Mouse (Mus musculus): ENCODE measurements at regions not wholly inside any gene's neighbourhood (a gene's known extent, or its start where the extent isn't known, plus 50 kb on each side); places are given as distances from the start of the nearest gene placed in this dataset.

- DNase-seq: no peak
Measured at GRCm38 (mm10) chr10:67439844-67440243, 95.4 kb upstream of the Egr2 start.

DNA sequence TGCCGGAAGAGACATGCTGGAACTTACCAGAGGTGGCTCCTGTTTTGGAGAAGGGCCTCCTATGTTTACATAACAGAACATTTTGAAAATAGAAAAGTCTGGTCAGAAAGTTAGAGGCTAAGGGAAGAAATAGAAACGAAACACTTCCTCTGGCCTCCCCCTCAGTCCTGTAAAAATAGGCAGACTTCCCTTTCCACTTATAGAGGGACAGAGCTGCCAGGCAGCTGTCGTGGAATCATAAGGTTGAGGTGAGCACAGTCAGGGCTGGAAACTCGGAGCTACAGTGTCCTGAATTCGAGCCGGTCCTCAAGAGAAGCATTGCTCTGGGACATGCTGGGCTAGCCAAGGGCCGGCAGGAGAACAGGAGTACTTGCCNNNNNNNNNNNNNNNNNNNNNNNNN is 94.0 kb upstream of the Egr2 start:
- DNase-seq: no peak

GRCm38 (mm10) chr10:67448875-67449274 is 86.4 kb upstream of the Egr2 start:
- no peak for DNase-seq

GRCm38 (mm10) chr10:67454149-67454548 is 81.1 kb upstream of the Egr2 start:
- DNase-seq: no peak

- DNase-seq: no peak
Measured at GRCm38 (mm10) chr10:67458447-67459272, 76.6 kb upstream of the Egr2 start.

DNA sequence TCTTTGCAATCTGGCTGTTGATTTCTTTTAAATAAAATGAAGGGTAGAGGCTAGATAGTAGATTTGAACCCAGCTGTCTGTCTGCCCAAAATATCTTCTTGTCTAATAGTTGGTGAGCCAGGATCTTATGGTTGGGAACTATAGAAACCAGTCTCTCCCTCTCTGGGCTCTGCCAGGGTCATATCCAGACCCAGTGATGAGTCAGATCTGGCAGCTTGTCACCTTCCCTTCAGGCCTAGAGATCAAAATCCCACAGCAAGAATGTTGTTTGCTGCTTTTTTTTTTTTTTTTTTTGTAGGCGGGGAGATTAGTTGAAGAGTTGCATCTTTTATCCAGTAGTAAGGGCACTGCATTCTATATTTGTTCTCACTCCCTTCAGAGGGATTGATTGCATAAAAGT is 74.0 kb upstream of the Egr2 start:
- DNase-seq: no peak

DNA sequence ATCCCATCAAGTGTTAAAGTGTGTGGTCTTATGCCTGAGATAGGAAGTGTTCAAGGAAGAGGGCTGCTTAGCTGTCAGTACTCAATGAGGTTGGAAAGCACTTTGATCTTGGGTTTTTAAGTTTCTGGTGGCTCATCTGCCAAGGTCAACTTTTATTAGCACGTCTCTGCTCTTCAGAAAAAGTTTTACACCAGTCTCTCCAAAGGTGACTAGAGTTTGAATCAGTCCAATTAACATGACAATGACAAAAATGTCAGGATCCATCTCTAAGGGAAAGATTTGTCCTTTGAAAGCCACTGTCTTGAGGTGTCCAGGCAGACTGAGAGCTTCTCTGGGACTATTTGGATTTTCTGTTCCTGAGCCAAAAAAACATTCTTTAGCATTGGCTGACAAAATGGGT is 73.4 kb upstream of the Egr2 start:
- no peak for DNase-seq

DNA sequence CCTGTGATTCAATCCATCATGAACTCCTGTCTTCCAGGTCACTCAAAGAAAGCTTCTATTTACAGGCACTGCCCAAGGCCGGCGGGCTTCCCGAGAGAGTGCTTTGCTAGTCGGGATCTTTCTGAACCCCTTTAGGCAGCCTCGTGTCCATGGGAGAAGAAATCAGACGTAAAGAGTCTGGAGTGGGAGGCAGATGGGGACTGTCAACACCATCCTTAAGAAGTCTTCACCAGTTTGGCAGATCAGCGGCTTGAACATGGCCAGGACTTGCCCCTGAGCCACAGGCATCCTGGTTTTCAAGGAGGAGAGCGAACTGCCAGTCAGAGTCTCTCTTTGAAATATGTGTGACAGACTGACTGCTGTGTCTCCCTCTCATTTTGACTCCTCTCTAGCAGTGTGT is 66.6 kb upstream of the Egr2 start:
- no peak for DNase-seq

GRCm38 (mm10) chr10:67473016-67473415 is 62.3 kb upstream of the Egr2 start:
- DNase-seq: no peak

DNA sequence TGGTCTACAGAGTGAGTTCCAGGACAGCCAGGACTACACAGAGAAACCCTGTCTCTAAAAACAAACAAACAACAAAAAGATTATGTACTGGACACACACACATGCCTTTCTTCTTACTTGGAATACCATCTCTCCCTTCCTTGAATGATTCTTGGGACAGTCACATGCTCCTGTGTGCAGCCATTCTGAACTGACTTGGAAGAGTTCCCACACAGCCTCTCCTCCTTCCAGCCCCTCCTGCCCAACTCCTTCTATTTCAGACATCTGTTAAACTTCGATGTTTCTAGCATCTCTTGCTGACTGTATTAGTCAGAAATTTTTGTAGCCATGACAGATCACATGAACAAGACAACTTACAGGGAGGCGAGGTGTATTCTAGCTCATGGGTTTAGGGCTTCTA is 60.9 kb upstream of the Egr2 start:
- no peak for DNase-seq

GRCm38 (mm10) chr10:67482268-67482667 is 53.0 kb upstream of the Egr2 start:
- DNase-seq: peak; percentile 13

DNA sequence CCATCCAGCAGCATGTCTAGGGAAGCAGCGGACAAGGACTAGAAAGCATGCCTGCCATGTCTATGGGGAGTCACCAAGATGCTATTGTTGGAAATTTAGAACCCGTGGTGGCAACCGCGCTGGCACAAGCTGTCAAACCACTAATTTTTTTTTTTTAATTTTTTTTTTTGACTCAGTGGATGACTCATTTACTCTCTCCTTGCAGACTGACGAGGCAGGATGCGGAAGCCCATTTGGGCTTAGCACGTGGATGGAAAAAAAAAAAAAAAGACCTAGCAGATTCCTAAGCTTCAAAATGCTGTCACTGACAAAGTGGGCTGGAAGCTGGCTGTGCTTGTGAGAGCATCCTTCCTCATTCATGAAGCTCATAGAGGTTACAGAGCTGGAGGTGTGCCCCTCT is 51.9 kb upstream of the Egr2 start:
- DNase-seq: no peak

DNA sequence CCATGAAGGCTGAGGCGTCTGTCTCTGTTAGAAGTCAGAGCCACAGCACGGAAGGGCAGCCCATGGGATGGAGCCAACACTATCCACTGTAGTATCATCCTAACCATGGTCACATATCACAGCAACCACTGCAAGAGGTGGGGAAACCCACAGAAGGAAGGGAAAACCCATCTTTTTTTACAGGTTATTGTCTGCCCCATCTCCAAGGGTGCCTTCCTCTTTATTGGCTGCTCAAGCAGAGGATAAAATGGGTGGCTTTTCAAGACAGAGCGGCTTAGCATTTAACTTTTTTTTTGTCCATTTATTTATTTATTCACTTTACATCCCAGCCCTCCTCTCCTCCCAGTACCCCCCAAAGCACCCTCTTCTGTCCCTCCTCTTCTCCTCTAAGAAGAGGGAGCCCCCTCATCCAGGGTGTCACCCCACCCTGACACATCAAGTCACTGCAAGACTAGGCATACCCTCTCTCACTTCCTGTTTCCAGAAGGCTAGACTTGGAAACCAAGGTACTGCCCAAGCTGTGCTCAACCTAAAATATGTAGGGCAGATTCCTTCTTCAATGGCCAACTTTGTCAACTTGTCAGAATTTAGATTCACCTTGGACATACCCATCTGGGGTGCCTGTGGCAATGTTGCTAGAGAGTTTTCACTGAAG is 51.1 kb upstream of the Egr2 start:
- no peak for DNase-seq
